Mouse (Mus musculus) CH12.LX (cell line): ENCODE measurements around the gene Srrm3. TPM values are rescaled to one million over a fixed set of nuclear protein-coding genes. Genes with fewer than 3 reads are reported as not detected.

Experiments
- polyA plus RNA-seq: library from polyadenylated mRNA; unstranded; fragments of >175 nt; gene quantifications from 2 replicates; pipeline ENCODE4 v1.2.1, GENCODE M21; 2012; ENCODE audit warnings: low read depth; ENCODE audit not compliant: insufficient read length
- total RNA-seq, 2 experiments: library from RNA; depleted of rRNA; stranded (reverse); fragments of 300-350 nt in 1 of 2; fragments of >200 nt in 1 of 2; gene quantifications; 2 replicates each; pipeline ENCODE4 v1.2.3; 2012 to 2014

The Srrm3 gene
- total and polyA plus RNA-seq, 3 experiments, result not detected

Other genes starting within 250 kb of the Srrm3 start
- gene Ccl26, start 243.3 kb upstream of the Srrm3 start, total RNA-seq (2012; rRNA removed), result not detected in 2 replicates
- gene Ccl26, start 243.3 kb upstream of the Srrm3 start, total RNA-seq (2014; rRNA removed), result not detected in 2 replicates
- not detected in 2 replicates for gene Ccl26, start 243.3 kb upstream of the Srrm3 start, polyA plus RNA-seq
- not detected in 2 replicates for gene Ccl24, start 233.8 kb upstream of the Srrm3 start, total RNA-seq (2012; rRNA removed)
- gene Ccl24, start 233.8 kb upstream of the Srrm3 start, total RNA-seq (2014; rRNA removed), result not detected in 2 replicates
- gene Ccl24, start 233.8 kb upstream of the Srrm3 start, polyA plus RNA-seq, result not detected in 2 replicates
- 5.6 and 6.4 TPM in 2 replicates for gene Rhbdd2, start 174.3 kb upstream of the Srrm3 start, total RNA-seq (2012; rRNA removed)
- gene Rhbdd2, start 174.3 kb upstream of the Srrm3 start, total RNA-seq (2014; rRNA removed), result 3.3 and 3.7 TPM in 2 replicates
- 19.8 and 21.3 TPM in 2 replicates for gene Rhbdd2, start 174.3 kb upstream of the Srrm3 start, polyA plus RNA-seq
- gene Por, start 136.9 kb upstream of the Srrm3 start, total RNA-seq (2012; rRNA removed), result 40.2 and 41.2 TPM in 2 replicates
- gene Por, start 136.9 kb upstream of the Srrm3 start, total RNA-seq (2014; rRNA removed), result 16.3 and 17.3 TPM in 2 replicates
- 54.3 and 56.8 TPM in 2 replicates for gene Por, start 136.9 kb upstream of the Srrm3 start, polyA plus RNA-seq
- gene Tmem120a, start 62.4 kb upstream of the Srrm3 start, total RNA-seq (2012; rRNA removed), result 21.4 and 22.2 TPM in 2 replicates
- gene Tmem120a, start 62.4 kb upstream of the Srrm3 start, total RNA-seq (2014; rRNA removed), result 9.1 and 12.0 TPM in 2 replicates
- 27.1 and 27.7 TPM in 2 replicates for gene Tmem120a, start 62.4 kb upstream of the Srrm3 start, polyA plus RNA-seq
- not detected in 2 replicates for gene Styxl1, start 28.5 kb upstream of the Srrm3 start, total RNA-seq (2012; rRNA removed)
- gene Styxl1, start 28.5 kb upstream of the Srrm3 start, total RNA-seq (2014; rRNA removed), result not detected in 2 replicates
- not detected in 2 replicates for gene Styxl1, start 28.5 kb upstream of the Srrm3 start, polyA plus RNA-seq
- 152 and 163 TPM in 2 replicates for gene Mdh2, start 28.4 kb upstream of the Srrm3 start, total RNA-seq (2012; rRNA removed)
- gene Mdh2, start 28.4 kb upstream of the Srrm3 start, total RNA-seq (2014; rRNA removed), result 119 and 133 TPM in 2 replicates
- gene Mdh2, start 28.4 kb upstream of the Srrm3 start, polyA plus RNA-seq, result 489 and 569 TPM in 2 replicates
- 0.97 and 1.1 TPM in 2 replicates for gene Hspb1, start 81.0 kb downstream of the Srrm3 start, total RNA-seq (2012; rRNA removed)
- gene Hspb1, start 81.0 kb downstream of the Srrm3 start, total RNA-seq (2014; rRNA removed), result 1.7 and 2.6 TPM in 2 replicates
- gene Hspb1, start 81.0 kb downstream of the Srrm3 start, polyA plus RNA-seq, result 3.6 and 3.8 TPM in 2 replicates
- gene Ywhag, start 127.7 kb downstream of the Srrm3 start, total RNA-seq (2012; rRNA removed), result 77.3 and 89.2 TPM in 2 replicates
- 46.4 and 55.3 TPM in 2 replicates for gene Ywhag, start 127.7 kb downstream of the Srrm3 start, total RNA-seq (2014; rRNA removed)
- 233 and 239 TPM in 2 replicates for gene Ywhag, start 127.7 kb downstream of the Srrm3 start, polyA plus RNA-seq
- 1.7 and 2.0 TPM in 2 replicates for gene Ssc4d, start 167.6 kb downstream of the Srrm3 start, total RNA-seq (2012; rRNA removed)
- gene Ssc4d, start 167.6 kb downstream of the Srrm3 start, total RNA-seq (2014; rRNA removed), result 1.8 and 2.9 TPM in 2 replicates
- 1.8 and 1.9 TPM in 2 replicates for gene Ssc4d, start 167.6 kb downstream of the Srrm3 start, polyA plus RNA-seq
- 0.13 TPM in 1 of 2 replicates, not detected in the other for gene Zp3, start 173.2 kb downstream of the Srrm3 start, total RNA-seq (2012; rRNA removed)
- gene Zp3, start 173.2 kb downstream of the Srrm3 start, total RNA-seq (2014; rRNA removed), result not detected in 2 replicates
- not detected in 2 replicates for gene Zp3, start 173.2 kb downstream of the Srrm3 start, polyA plus RNA-seq
- gene Dtx2, start 187.9 kb downstream of the Srrm3 start, total RNA-seq (2012; rRNA removed), result 20.4 and 22.0 TPM in 2 replicates
- gene Dtx2, start 187.9 kb downstream of the Srrm3 start, total RNA-seq (2014; rRNA removed), result 14.0 and 16.0 TPM in 2 replicates
- 35.1 and 43.7 TPM in 2 replicates for gene Dtx2, start 187.9 kb downstream of the Srrm3 start, polyA plus RNA-seq
- gene Upk3b, start 231.6 kb downstream of the Srrm3 start, total RNA-seq (2012; rRNA removed), result not detected in 2 replicates
- not detected in 2 replicates for gene Upk3b, start 231.6 kb downstream of the Srrm3 start, total RNA-seq (2014; rRNA removed)
- gene Upk3b, start 231.6 kb downstream of the Srrm3 start, polyA plus RNA-seq, result 0.09 TPM in 1 of 2 replicates, not detected in the other
- gene Upk3bl, start 247.6 kb downstream of the Srrm3 start, total RNA-seq (2012; rRNA removed), result not detected in 2 replicates
- gene Upk3bl, start 247.6 kb downstream of the Srrm3 start, total RNA-seq (2014; rRNA removed), result not detected in 2 replicates
- gene Upk3bl, start 247.6 kb downstream of the Srrm3 start, polyA plus RNA-seq, result not detected in 2 replicates